Mouse (Mus musculus): ENCODE data around the gene Thsd1. TPM values are rescaled to one million over a fixed set of nuclear protein-coding genes. Genes with fewer than 3 reads are reported as not detected.

The Thsd1 gene
- polyA plus RNA-seq (2015; fragmentation: Nextera tagmentation; extraction: Ambion mirVana), result 2.2 and 2.6 TPM in 2 replicates

DNA sequence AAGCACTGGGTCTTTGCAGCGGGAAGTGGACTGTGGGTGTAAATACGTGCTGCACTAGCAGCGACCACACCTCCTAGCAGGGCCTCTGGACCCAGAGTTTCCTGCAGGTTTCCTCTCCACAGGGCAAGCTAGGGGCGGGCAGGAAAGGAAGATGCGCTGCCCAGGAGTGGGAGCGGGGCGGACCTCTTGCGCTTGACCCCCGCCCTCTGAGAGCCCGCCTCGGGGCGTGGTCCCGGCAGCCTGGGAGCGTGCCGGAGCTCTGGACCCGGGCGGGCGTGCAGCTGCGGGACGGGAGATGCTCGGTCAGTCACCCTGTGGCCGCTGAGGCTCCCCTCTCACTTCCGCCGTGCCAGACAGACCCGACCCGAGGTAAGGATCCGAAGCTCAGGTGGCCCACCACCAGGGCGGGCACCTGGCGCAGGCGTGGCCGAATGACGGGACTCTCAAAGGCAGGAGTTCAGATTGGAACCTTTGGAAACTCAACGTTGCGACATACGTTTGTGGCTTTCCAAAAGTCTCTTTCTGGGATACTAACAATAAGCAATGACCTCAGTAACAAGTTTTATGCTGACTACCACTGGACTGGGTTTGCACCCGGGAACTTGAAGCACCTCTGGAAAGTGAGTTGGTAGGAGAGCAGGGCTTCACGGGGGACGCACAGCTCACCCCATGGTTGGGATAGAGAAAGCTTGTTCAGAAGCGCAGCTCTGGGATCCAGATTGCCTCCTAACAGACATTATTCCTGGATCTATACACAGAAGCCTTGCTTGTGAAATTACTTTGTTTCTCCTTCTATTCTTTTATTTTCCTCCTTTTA, at the start of gene Thsd1:
Gene Thsd1 (plus strand): TSS at position 253 of the 817 bp plus-strand sequence.
- peak; percentile 29 for DNase-seq (ENCODE audit: low spot score)

DNA sequence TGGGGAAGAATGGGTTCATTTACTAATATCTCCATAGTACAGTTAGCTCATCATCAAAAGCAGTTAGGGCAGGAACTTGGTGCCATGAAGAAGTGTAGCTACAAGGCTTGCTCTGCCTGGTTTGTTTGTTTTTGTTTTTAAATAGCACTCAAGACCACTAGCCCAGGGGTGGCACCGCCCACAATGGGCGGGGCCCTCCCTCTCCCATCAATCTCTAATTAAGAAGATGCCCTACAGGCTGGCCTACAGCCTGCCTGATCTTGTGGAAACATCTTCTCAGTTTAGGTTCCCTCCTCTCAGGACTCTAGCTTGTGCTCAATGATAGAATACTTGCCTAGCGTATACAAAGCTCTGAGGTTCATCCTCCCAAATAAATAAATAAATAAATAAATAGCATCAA, 42.2 kb upstream of the Thsd1 start:
- DNase-seq (ENCODE audit: low spot score), result peak; percentile 5

- peak; percentile 87 for DNase-seq (ENCODE audit: low spot score)
These were observed 41.4 kb upstream of the Thsd1 start, which contains the start of gene Ckap2 for GRCm38 (mm10) chr8:22185431-22186397. Ckap2 (minus strand) TSS chr8:22185819.

DNA sequence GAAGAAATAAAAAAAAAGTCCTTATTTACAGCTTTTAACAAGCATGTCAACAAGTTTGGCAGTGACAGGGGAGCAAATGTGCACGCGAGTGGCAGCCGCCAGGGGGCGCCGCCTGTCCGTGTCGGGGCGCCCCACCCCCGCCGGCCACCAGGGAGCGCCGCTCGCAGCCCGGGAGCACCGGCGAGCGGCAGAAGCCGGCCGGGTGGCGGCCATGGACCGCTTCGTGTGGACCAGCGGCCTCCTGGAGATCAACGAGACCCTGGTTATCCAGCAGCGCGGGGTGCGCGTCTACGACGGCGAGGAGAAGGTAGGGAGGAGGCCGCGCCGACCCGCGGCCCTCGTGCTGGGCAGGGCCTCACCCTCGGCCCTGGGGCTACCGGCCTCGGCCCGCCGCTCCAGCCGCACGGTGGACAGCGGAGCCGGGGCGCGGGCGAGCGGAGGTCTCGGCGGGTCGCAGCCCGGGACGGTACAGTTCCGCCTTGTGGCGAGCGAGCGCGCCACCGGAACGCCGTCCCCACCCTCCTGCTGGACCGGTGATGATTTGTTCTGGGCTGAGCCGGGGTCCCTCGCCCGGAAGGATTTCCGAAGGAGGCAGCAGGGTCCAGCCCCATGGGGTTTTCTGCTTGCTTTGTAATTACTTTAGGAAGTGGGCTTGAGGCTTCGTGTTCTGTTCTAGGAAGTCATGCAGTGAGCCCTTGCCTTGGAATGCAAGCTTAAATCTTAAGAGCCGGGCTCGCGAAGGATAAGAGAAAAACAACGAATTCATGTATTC, 34.3 kb upstream of the Thsd1 start, which contains the start of gene Vps36:
Gene Vps36 (plus strand): TSS at position 150 of the 772 bp plus-strand sequence.
- DNase-seq (ENCODE audit: low spot score), result peak; percentile 85

DNA sequence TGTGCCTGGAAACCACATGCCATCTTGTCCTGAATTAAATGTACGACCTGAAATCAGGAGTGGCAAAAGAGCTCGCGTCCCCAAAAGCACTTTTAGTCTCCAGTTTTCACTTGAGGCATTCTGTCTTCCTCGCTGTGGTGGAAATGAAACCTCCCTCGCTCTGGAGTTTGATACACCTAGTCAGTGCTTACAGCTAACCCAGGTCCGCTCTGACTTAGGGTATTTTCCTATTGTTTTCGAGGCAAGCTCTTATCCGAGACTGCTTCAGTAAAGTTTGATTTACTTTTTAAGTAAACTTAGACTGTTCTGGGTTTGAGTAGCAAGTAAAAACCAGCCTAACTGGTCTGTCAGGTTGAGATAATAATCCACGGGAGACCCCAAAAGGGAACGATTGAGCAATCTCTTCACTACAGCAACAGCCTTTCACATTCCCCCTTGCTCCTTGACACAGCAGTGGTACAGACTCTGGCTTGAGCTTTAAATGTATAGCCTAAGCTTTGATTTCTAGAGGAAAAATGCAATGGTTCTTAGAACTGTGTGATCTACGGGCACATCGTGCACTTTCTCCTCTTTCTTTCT, 33.6 kb upstream of the Thsd1 start:
- peak; percentile 64 for DNase-seq (ENCODE audit: low spot score)

GRCm38 (mm10) chr8:22197914-22198313, 29.2 kb upstream of the Thsd1 start:
- DNase-seq (ENCODE audit: low spot score), result no peak

DNA sequence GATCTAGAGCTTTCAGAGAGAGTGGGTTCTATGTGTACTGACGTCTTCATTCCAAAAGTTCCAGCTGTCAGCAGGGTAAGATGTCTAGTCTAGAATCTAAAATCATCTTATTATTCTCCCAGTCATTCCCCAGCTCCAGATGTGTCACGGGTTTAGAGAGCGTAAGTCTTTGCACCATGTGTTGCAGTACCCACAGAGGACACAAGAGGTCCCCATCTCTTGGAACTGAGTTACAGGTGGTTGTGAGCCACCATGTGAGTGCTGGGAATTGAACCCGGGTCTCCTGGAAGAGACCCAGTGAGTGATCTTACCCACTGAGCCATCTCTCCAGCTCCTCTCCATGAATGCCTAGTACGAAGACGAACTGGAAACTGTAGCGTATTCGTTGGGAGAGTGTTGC, 27.6 kb upstream of the Thsd1 start:
- no peak for DNase-seq (ENCODE audit: low spot score)

DNA sequence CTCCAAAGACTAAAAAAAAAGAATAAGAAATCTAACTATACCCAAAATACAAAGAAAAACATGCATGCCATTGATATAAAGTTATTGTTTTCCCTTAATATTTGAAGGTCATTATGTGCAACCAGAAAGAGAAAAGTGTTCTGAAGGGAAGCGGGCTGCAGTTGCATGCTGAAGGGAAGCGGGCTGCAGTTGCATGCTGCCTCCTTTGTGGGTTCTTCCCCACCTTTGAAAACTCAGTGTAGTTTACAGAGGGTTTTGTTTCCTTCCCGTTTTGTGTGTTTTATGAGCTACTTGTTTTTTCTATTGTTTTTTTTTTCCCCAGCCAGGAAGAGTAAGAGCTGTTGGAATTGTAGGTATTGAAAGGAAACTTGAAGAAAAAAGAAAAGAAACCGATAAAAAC, 19.6 kb upstream of the Thsd1 start:
- DNase-seq (ENCODE audit: low spot score), result no peak

DNA sequence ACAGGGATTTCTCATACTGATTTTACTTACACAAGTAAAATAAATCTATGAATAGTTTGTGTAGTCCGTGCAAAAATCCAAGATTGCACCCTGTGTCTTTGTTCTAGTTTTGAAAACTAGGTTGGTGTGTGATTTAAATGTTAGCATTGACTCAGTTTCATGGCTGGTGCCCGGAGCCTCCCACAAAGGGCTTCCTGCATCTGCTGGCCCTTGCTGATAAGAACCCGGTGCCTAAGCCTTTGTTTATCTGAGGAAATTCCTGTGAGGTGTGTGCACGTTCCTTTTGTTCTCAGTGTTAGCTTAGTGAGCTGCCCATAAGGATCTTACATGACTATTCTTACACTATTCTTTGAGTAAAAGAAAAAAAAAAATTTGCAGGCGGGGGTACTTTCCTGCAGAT, 18.1 kb upstream of the Thsd1 start:
- DNase-seq (ENCODE audit: low spot score), result no peak

DNA sequence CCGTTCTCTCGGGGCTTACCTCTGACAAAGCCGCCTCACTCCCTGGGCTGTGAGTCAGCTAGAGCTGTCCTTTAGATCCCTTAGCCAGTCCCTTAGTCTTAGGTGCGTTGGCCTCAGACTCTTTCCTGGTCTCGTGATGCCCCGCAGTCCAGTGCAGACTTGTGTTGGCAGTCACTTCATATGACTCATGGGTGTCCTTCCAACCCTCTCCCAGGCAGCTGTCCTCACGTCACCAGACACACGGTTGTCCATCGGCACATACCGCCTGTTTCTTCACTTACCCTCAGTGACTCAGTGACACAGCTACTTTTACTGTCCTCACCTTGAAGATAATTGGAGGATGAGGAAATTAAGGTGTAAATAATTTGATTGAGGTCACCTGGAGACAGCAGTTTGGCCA, 12.3 kb upstream of the Thsd1 start:
- DNase-seq (ENCODE audit: low spot score), result no peak

GRCm38 (mm10) chr8:22226361-22226760, 752 bp upstream of the Thsd1 start:
- DNase-seq (ENCODE audit: low spot score), result no peak

DNA sequence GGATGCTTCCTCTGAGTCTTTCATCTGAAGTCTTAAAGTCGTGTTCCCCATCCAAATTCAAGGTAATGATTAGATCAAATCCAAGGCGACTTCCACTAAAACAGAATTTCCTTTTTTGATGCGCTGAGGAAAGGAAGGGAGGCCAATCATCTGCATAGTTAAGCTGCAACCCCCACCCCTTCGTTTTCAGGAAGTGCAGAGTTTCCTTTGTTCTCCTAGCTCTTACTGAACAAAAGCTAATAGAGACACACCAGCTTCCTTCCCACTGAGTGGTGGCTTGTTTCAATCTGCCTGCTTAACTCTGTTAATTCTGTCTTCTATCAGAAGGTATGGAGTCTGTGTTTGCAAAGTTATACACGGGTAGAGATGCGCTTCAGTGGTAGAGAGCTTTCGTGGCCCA, 1.5 kb downstream of the Thsd1 start:
- DNase-seq (ENCODE audit: low spot score), result peak; percentile 48

- DNase-seq (ENCODE audit: low spot score), result no peak
These were observed 15.9 kb downstream of the Thsd1 start for GRCm38 (mm10) chr8:22242986-22243385.

- DNase-seq (ENCODE audit: low spot score), result no peak
These were observed 18.6 kb downstream of the Thsd1 start for GRCm38 (mm10) chr8:22245663-22246062.

- DNase-seq (ENCODE audit: low spot score), result no peak
These were observed 20.8 kb downstream of the Thsd1 start for GRCm38 (mm10) chr8:22247956-22248355.

- DNase-seq (ENCODE audit: low spot score), result no peak
These were observed 22.0 kb downstream of the Thsd1 start for GRCm38 (mm10) chr8:22249080-22249479.

DNA sequence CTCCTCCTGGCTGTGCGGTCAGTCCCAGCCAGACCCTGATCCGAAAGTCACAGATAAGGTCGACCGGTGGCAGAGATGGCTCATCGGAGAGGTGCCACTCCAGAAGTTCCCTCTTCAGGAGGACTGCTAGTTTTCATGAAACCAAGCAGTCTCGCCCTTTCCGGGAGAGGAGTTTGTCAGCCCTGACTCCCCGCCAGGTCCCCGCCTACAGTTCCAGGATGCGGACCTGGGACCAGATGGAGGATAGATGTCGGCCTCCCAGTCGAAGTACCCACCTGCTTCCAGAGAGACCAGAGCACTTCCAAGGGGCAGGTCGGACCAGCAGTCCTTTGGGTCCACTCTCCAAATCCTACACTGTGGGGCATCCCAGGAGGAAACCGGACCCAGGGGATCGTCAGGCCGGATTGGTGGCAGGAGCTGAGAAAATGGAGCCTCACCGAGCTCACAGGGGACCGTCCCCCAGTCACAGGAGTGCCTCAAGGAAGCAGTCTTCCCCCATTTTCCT, 31.9 kb downstream of the Thsd1 start:
- DNase-seq (ENCODE audit: low spot score), result no peak

GRCm38 (mm10) chr8:22259531-22259930, 32.4 kb downstream of the Thsd1 start:
- DNase-seq (ENCODE audit: low spot score), result no peak

DNA sequence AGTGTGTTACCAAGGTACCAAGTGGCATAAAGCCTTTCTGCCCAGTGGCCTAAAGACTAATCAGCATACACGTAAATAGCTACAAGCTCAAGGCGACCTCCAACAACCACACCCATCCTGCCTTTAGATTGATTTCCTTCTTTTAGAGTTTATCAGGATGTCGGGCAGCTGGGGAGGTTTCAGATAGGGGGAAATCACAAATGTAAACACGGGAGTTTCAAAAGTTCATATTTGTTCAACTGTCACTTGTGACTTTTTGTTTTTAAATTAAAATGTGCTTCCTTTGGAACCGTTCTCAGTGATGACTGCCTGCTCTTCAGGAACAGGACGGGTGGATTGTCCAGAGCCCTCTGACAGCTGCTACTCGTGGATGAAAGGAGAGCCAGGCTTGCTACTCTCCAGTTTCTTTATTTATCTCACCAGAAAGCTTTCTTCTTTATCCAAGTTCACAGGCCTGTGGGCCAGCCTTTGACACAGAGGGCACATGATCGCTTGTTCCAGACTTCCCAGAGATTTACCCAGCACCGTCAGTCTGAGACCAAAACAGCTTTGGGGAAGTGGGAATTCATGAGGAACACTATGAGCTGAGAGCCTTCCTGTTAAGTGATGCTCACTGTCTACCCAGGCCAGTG, 33.1 kb downstream of the Thsd1 start:
- DNase-seq (ENCODE audit: low spot score), result no peak

DNA sequence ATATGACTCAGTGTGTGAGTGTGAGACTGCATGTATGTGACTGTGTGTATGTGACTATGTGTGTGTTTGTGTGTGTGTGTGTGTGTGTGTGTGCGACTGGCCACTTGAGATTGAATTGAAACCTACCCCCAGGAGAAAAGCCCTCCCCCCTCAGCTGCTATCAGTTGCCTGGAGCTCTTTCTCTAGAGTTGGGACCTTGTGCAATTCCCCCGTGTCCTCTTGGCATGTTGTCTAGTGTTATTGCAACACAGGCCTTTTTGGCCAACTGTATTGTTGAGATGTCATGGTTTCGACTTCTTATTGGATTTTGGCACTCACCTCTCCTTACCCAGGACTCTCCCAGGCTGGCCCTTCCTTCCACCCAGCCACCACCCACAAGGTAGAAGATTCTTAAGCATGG, 35.2 kb downstream of the Thsd1 start:
- DNase-seq (ENCODE audit: low spot score), result no peak
